Mouse (Mus musculus) ZHBTc4 (cell line): ENCODE measurements at regions not wholly inside any gene's neighbourhood (a gene's known extent, or its start where the extent isn't known, plus 50 kb on each side); places are given as distances from the start of the nearest gene placed in this dataset.
"Not testable (repeated sequence)": the region's sequence is repeated elsewhere in the genome, so short reads cannot be mapped to it uniquely, and the experiment has no call there.

Experiments used
- DNase-seq: peaks from one replicate; pipeline ENCODE4 v3.0.0-alpha.2; 2011; ENCODE audit warnings: low read depth, low spot score

DNA sequence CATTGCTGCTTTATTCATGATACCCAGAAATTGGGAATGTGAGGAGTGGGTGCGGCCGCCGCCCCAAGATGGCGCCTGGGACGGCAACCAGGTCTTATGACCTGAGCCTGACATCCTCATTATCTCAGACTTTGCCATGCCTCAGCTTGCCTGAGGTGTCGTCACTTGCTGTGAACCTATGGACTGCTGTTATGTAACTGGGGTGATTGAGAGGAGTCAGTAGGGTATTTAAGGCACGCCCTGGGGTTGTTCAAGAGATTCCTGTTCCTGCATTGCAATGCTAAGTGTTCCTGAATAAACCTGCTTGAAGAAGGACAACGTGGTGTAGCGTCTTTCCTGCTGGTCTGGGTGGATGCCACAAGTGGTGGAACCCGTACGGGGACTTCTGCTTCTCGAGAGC, 211.4 kb upstream of the Pou3f2 start:
- peak; percentile 60 for DNase-seq

DNA sequence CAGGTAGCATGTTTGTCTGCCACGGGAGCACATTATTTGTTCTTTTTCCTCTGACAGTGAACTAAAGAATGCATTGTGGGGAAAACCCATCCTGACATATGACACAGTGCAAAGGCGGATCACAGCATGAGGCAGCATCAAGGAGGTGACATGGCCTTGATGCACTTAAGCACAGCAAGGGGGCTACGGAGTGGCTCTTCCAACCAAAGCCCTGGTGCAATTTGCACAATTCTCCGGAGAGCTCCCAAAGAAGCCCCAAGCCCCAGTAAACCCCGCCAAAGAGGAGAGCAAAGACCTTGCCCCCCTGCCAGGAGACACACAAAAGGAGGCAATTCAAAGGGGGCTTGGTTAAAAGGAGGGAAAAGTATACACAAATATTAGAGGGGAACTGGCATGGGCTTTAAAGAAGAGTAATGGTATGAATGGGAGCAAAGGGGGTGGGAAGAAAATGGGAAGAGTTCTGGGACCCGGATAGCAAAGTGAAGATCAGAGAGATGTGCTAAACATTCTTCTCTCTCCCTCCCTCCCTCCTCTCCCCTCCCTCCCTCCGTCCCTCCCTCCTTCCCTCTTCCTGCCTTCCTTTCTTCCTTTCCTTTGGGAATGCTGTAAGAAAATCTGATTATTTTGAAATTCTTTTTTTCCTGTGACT, 179.7 kb upstream of the Pou3f2 start:
- peak; percentile 72 for DNase-seq

DNA sequence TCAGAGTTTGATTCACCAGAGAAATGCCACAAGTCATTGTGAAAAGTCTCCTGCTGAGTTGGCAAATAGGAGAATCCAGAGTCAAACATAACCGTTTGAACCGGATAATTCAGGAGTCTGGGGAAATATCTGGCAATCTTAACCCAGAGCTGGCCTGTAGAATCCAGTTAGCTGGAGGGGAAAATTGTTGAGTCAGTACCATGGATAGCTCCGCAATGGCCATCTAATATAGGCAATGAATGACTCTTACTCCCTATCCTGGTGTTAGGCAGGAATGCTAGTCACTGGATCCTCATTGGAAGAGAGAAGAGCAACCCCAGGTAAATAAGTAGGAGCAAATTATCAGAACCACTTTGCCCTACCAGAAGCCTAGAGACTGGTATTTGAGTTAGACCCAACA, 157.4 kb upstream of the Pou3f2 start:
- peak; percentile 54 for DNase-seq

DNA sequence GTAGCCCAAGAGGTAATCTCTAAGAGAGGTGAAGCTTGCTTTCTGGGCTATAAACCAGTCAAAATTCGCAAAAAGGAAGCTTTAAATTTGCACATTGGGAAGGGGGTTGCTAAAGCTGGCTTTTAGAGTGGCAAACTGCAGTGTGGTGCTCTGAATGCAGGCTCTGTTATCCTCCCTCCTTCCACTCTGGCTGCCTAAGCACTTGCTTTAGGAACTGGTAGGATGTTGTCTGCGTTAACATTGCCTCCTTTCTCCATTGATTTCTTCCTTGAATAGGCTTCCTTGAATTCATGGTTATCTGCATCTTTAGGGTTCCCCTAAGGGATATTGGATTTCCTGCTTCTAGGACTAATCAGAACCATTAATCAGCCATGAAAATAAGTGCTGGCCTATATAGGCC, 120.8 kb upstream of the Pou3f2 start:
- no peak for DNase-seq

DNA sequence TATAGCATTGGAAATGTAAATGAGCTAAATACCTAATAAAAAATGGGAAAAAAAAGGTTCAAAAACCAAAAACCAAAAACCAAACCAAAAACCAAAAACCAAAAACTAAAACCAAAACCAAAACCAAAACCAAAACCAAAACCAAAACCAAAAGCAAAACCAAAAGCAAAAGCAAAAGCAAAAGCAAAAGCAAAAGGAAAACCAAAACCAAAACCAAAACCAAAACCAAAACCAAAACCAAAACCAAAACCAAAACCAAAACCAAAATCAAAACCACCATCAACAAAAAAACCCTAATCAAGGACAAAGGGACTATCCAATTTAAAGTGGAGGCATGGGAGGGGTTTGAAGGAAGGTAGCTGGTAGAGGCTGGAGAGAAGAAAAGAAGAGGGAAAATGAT, 114.0 kb upstream of the Pou3f2 start:
- DNase-seq, result not testable (repeated sequence)

DNA sequence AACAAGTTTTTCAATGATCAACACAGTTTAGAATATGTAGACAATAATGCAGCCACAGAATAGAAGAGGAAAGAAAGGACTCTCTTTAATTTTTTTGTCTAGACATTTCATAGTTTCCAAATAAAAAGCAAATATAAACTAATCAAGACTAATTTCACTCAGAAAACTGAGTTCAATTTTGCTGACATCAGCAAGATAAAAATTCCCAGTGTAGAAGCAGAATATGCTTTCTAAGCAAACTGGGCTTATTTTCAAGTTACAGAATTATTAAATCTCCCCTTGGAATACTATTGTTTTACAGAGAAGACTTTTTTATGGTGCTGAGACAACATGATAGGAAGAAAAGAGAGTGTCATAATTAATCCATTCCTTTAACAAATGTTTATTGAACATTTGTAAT, 99.0 kb upstream of the Pou3f2 start:
- DNase-seq, result no peak

DNA sequence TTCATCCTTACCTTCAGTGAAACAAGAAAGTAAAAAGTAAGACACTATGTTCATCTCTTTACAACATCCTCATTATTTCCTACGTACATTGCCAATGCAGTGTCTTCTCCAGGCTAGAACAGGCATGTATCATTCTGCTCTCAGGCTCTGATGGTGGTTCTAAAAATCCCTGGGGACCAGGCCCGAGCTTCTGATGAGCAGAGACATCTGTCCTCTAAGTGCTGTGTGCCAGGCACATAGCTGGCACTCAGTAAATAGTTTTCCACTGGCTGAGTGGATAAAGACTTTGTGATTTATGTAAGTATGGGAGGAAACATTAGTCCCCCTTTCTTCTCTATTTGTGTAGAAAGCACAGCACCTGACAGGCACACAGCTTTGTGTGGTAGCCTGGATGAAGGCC, 77.8 kb upstream of the Pou3f2 start:
- DNase-seq, result no peak

DNA sequence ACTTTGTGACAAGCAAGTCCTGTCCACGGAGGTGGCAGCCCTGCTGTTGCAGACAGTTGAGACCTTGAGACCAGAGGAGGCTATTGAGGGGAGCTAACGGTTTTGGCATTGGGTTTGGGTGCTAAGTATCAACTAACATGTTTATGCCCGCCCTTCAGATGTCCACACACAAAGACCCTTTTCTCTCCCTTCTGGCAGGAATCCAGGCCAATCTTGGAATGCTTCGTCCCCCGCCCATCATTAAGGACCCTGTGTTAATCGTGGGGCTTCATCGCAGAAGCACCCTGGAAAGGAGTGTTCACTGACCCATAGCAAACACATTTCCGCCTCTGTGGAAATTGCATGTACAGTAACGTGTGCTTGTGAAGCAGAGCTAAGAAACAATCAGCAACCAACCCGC, 76.4 kb upstream of the Pou3f2 start:
- peak; percentile 14 for DNase-seq
